Mouse (Mus musculus): ENCODE measurements at regions not wholly inside any gene's neighbourhood (a gene's known extent, or its start where the extent isn't known, plus 50 kb on each side); places are given as distances from the start of the nearest gene placed in this dataset.

- TF ChIP-seq POLR2A (IDR thresholded peaks at IDR 0.05; ENCODE audit: borderline replicate concordance, control insufficient read depth, low read depth, low read length) (no peak), CTCF (IDR thresholded peaks at IDR 0.05; ENCODE audit: control insufficient read depth, insufficient read depth, low read length) (no peak)
These were observed 102.9 kb upstream of the Ctso start for GRCm38 (mm10) chr3:81829525-81829924.

All from bone marrow, adult 2 months (tissue).